Mouse (Mus musculus): ENCODE data around the gene Rdh16f1.

DNA sequence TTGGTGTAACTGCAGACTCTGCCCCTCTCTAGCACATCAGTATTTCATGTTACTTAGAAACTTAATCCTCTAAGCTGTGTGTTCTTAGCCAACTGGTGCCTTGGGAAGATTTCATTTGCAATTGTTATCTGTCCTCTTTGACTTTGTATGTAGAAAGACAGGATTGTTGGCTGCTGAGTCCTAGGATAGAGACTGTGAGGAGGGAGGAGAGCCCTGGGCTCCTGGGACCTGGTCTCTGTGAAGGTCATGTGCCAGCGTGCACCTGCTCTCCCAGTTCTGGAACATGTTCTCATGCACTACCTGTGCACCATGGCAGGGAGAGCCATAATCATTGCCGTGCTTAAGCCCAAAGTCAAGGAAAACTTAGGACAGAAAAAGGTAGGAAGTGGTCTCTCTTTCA is 42.0 kb downstream of the Rdh16f1 start:
- TF ChIP-seq CTCF (IDR thresholded peaks at IDR 0.05; ENCODE audit: low read depth, low read length) (no peak), POLR2A (IDR thresholded peaks at IDR 0.05; ENCODE audit: insufficient read depth, low read length) (no peak)
